Mouse (Mus musculus): Measurements from ENCODE around the gene Clec4e. TPM values are rescaled to one million over a fixed set of nuclear protein-coding genes. Genes with fewer than 3 reads are reported as not detected.

The Clec4e gene
- 0.11 and 0.12 TPM in 2 replicates for polyA plus RNA-seq (2012; rRNA removed; ENCODE audit: low replicate concordance)

GRCm38 (mm10) chr6:123289753-123290152, at the start of gene Clec4e:
Gene Clec4e, minus strand, starts transcription at chr6:123289870.

DNA sequence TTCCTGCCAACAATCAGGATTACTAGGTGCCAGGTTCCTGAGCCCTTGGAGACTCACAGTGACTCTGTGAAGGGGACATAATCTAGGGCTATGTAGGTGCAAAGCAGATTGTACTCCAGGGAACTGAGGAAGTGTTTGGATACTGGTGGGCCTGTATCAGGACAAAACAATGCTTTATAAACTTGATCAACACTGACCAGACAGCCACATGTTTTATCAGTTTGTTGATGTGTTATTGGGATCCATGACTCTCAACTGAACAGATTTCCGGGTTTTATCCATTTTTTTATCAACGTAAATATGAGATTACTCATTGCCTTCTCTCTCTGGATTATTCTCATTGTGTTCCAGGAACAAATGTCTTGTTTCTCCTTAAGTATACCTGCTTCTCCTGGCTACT, 18.4 kb upstream of the Clec4e start, which contains the start of gene Vmn2r19:
Vmn2r19 (plus strand) TSS at position 301 of the 400 bp plus-strand sequence.

GRCm38 (mm10) chr6:123261555-123262161, 28.0 kb downstream of the Clec4e start, which contains the start of gene Clec4d:
Gene Clec4d, plus strand, starts transcription at chr6:123262111.

Other genes starting within 250 kb of the Clec4e start
- 5.3 and 13.1 TPM in 2 replicates for gene Clec4b1, start 239.9 kb downstream of the Clec4e start, polyA plus RNA-seq (2012; rRNA removed; ENCODE audit: low replicate concordance)
- gene Clec4a2, start 183.4 kb downstream of the Clec4e start, polyA plus RNA-seq (2012; rRNA removed; ENCODE audit: low replicate concordance), result 2.5 and 6.4 TPM in 2 replicates
- gene Clec4b2, start 117.0 kb downstream of the Clec4e start, polyA plus RNA-seq (2012; rRNA removed; ENCODE audit: low replicate concordance), result not detected in 2 replicates
- 2.8 and 5.1 TPM in 2 replicates for gene Clec4n, start 60.0 kb downstream of the Clec4e start, polyA plus RNA-seq (2012; rRNA removed; ENCODE audit: low replicate concordance)
- 0.16 and 0.23 TPM in 2 replicates for gene Clec4d, start 27.8 kb downstream of the Clec4e start, polyA plus RNA-seq (2012; rRNA removed; ENCODE audit: low replicate concordance)
- gene Vmn2r19, start 18.5 kb upstream of the Clec4e start, polyA plus RNA-seq (2012; rRNA removed; ENCODE audit: low replicate concordance), result not detected in 2 replicates
- not detected in 2 replicates for gene Vmn2r20, start 128.2 kb upstream of the Clec4e start, polyA plus RNA-seq (2012; rRNA removed; ENCODE audit: low replicate concordance)
- not detected in 2 replicates for gene Vmn2r21, start 243.5 kb upstream of the Clec4e start, polyA plus RNA-seq (2012; rRNA removed; ENCODE audit: low replicate concordance)

Data from mammary gland, adult 2 months (tissue).